Mouse (Mus musculus) heart, adult 2 months (tissue): Measurements from ENCODE around the gene Fam117a.

Source experiments
- CTCF ChIP-seq: fragments of 200-600 bp; IDR thresholded peaks from 2 replicates; pipeline ENCODE4 v1.8.1; 2022; ENCODE audit warnings: antibody characterized with exemption, mild to moderate bottlenecking, moderate library complexity
- EP300 ChIP-seq: fragments of 200-500 bp; IDR thresholded peaks from 2 replicates; pipeline ENCODE4 v1.6.1; 2011; ENCODE audit warnings: low read depth, low read length, control low read depth; ENCODE audit not compliant: insufficient read depth
- POLR2A ChIP-seq: fragments of 200-500 bp; IDR thresholded peaks from 2 replicates; pipeline ENCODE4 v1.6.1; 2011; ENCODE audit warnings: mild to moderate bottlenecking, low read depth, low read length, control low read depth; ENCODE audit not compliant: insufficient read depth

- TF ChIP-seq CTCF (no peak), POLR2A (no peak), EP300 (no peak)
Observed at GRCm38 (mm10) chr11:95405771-95406170, 69.0 kb downstream of the Fam117a start.
